Mouse (Mus musculus): Measurements from ENCODE around the gene Gprc5c.

Gprc5c gene

DNA sequence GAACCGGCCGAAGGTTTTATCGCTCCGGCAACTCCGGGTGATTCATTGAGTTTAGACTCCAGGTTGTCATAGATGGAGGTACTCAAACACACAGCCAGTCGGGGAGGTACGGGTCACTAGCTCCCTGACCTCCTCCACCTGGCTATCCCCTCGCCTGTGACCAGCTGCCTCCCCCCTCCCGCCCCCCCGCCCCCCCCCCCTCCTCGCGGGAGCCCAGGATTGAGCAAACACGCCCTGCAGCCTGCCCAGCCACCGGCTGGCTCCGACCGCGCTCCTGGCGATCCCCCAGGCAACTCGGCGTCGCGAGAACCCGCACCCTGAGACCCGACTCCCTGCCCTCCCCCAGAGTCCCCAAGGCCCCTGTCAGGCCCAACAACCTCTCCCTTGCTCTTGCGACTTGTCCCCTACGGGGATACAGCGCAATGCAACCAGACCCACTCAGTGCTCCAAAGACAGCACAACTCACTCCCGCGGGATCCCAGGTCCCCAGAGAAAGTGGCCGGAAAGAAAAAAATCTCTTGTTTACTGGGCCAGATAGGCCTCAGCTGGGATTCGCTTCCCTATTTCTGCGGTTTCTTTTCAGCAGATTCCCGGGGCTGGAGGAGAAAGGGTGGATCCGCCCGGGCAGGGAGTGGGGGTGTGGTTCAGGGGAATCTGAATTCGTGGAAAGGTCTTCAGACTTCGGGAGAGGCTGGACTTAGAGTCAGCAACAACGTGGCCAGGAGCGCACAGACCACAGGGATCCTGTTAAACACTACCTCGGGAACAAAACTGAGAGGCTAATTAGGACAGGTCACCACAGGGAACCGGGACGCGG, at the start of gene Gprc5c:
Gene Gprc5c, plus strand, starts transcription at position 701 of the 817 bp plus-strand sequence.
- in situ Hi-C loops (cut with MboI, MseI) = no loop called here

- in situ Hi-C loops (cut with MboI, MseI) = no loop called here
Measured at GRCm38 (mm10) chr11:114801906-114802305, 49.0 kb upstream of the Gprc5c start.

DNA sequence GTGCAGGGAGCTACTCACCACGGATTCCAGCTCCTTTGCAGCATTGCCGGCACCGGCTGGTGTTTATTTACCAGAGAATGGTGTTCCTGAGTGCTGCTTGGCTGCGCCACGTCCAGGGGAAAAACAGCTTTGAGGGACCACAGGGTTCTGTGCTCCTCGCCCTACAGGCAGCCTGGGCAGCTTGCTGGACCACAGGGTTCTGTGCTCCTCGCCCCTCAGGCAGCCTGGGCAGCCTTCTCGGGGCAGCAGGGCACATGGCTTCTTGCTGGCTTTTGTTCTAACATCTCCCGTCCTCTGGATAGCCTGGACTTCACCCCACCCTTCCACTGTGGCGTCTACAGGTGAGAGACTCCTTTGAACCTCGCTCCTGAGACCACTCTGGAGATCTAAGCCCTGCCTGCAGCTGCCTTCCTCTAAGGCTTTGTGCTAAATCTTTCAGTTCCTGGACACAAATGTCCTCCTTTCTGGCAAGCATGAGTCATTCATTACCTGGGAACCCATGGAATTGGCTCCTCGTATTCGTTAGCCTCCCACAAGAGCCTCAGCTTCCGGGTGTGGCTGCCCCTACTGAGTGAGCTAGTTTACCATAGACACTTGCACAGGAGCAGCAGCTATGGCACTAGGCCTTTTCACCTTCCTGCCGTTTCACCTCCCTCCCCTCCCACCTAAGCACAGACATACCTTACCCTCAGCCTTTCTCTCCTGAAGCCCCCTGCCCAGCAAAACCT, 48.2 kb upstream of the Gprc5c start:
- in situ Hi-C loops (cut with MboI, MseI) = no loop called here

DNA sequence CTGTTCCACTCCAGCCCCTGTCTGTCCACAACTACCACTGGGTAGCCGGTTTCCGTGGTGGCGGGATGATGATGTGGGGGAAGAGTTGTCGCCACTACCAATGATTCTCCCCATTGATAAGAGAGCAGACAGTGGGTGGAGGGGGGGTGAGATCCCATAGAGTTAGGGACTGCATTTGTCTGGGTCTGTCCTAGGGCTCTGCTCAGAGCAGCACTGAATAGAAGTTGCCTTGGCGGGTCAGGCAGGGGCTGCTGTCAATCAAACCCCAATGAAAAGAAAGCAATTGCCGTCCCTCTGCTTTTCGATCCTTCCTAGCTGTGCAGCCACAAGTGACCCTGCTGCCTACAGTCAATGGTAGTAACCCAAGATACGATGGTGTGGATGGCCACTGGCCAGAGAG, 47.0 kb upstream of the Gprc5c start:
- in situ Hi-C loops (cut with MboI, MseI) = no loop called here

DNA sequence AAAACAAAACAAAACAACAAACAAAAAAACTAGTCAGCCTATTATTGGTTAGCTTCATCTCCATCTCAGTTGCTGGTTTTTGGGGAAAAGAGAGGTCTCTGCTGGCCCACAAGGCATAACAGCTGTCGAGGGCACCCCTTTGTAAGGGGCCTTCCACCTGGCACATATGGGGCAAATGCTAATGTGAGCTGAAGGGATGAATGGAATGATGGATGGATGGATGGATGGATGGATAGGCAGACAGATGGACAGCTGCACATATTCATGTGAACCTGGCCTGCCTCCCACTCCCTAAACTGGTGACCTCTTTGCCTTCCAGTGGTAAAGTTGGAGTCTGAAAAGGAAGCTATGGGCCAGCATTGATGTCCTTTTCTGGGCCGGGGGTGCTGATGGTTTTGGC, 43.9 kb upstream of the Gprc5c start:
- in situ Hi-C loops (cut with MboI, MseI) = no loop called here

- in situ Hi-C loops (cut with MboI, MseI) = no loop called here
Measured at GRCm38 (mm10) chr11:114807686-114808427, 43.1 kb upstream of the Gprc5c start.

DNA sequence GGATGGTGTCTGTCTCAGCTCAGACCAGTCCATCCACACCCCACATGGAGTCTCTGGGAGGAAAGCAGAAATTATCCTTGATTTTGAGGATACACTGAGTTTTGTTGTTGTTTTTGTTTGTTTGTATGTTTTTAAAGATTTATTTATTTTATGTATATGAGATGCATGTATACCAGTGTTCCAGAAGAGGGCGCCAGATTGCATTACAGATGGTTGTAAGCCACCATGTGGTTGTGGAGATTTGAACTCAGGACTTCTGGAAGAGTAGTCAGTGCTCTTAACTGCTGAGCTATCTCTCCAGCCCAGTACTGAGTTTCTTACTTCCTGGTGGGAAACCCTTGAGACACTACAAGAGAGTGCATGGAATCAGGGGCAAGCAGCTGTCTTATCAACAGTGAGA, 41.6 kb upstream of the Gprc5c start:
- in situ Hi-C loops (cut with MboI, MseI) = no loop called here

- in situ Hi-C loops (cut with MboI, MseI) = loop anchor here (10.0 kb wide), 1 partner anchor 104 kb away; no protein-coding TSS in a partner anchor
Measured at GRCm38 (mm10) chr11:114810344-114810743, 40.6 kb upstream of the Gprc5c start.

GRCm38 (mm10) chr11:114812731-114813240, 38.2 kb upstream of the Gprc5c start:
- in situ Hi-C loops (cut with MboI, MseI) = loop anchor here (10.0 kb wide), 1 partner anchor 102 kb away; no protein-coding TSS in a partner anchor

- in situ Hi-C loops (cut with MboI, MseI) = loop anchor here (10.0 kb wide), 1 partner anchor 100 kb away; no protein-coding TSS in a partner anchor
Measured at GRCm38 (mm10) chr11:114814873-114815592, 35.9 kb upstream of the Gprc5c start.

- in situ Hi-C loops (cut with MboI, MseI) = loop anchor here (10.0 kb wide), 1 partner anchor 98 kb away; no protein-coding TSS in a partner anchor
Measured at GRCm38 (mm10) chr11:114816934-114817333, 34.0 kb upstream of the Gprc5c start.

- in situ Hi-C loops (cut with MboI, MseI) = loop anchor here (10.0 kb wide), 1 partner anchor 97 kb away; no protein-coding TSS in a partner anchor
Measured at GRCm38 (mm10) chr11:114818185-114818584, 32.8 kb upstream of the Gprc5c start.

DNA sequence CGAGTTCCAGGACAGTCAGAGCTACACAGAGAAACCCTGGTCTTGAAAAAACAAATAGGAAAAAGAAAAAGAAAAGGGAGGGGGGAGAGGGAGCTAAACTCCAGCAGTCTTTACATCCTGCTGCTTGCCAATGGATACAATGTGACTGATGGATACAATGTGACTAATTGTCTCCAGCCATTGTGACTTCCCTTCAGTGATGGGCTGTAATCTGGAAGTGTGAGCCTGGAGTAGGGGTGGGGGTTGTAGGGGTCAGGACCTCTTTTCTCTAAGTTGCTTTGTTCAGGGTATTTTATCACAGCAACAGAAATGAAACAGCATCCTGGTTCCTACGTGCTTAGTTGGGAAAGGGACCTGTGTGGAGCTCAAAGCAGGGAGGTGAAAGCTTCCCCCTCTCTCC, 31.8 kb upstream of the Gprc5c start:
- in situ Hi-C loops (cut with MboI, MseI) = loop anchor here (10.0 kb wide), 1 partner anchor 96 kb away; no protein-coding TSS in a partner anchor

DNA sequence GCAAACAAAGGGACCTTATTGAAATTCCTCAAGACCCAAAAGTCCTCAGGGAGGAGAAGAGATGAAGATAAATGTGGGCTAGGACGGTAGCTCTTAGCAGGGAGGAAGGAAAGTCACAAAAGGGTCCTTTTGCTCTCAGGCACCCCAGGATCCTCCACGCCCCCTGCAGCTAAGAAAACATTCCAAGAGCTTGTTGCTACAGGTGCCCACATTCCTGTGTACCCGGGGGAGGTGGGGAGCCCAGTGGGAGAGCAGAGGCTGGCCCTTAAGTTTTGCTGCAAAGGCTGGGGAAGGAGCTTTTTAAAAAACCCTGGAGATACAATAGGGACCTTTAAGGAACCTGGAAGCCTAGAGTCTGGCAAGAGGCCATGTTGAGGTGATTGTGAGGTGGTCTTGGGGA, 30.5 kb upstream of the Gprc5c start:
- in situ Hi-C loops (cut with MboI, MseI) = no loop called here

GRCm38 (mm10) chr11:114821325-114821724, 29.6 kb upstream of the Gprc5c start:
- in situ Hi-C loops (cut with MboI, MseI) = no loop called here

- in situ Hi-C loops (cut with MboI, MseI) = no loop called here
Measured at GRCm38 (mm10) chr11:114822727-114823126, 28.2 kb upstream of the Gprc5c start.

GRCm38 (mm10) chr11:114823199-114823725, 27.7 kb upstream of the Gprc5c start:
- in situ Hi-C loops (cut with MboI, MseI) = no loop called here

DNA sequence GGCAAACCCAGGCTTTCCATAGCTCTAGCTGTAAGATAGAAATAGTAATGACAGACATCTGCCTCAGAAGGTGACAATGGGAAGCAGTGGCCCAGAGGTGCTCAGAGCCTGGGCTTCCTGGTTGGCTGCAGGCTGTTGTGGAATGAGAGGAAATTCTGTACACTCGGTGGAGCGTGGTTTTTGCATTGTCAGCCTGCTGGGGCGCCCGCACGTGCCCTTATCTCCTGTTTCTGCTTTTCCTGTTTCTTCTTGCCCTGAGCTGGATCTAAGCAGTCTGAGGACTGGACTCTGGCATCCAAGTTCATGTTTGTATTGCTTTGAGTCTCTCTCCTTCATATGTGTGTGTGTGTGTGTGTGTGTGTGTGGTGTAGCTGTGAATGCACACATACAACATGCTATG, 24.3 kb upstream of the Gprc5c start:
- in situ Hi-C loops (cut with MboI, MseI) = no loop called here

- in situ Hi-C loops (cut with MboI, MseI) = no loop called here
Measured at GRCm38 (mm10) chr11:114829499-114830432, 21.2 kb upstream of the Gprc5c start.

GRCm38 (mm10) chr11:114830433-114830773, 20.5 kb upstream of the Gprc5c start:
- in situ Hi-C loops (cut with MboI, MseI) = no loop called here
